Comparison of ENCODE assay signal across 14 mouse cellular contexts in genomic region chrX:42352610-42353254, GRCm38 (mm10).
"Had no signal": no experiment of that assay in that cellular context is flagged by ENCODE, and none has a peak within 500 bp of the region (broad histone marks: within the 10 kb centered on the region; RNA-seq: fewer than 3 reads in every experiment).

No protein-coding gene starts in this region.

- H3K36me3 ChIP-seq: limb, embryonic 10.5 days; liver, embryonic 15.5 days; neural tube, embryonic 12.5 days; stomach, embryonic 15.5 days had no signal

- H3K9ac ChIP-seq: liver, embryonic 15.5 days; neural tube, embryonic 12.5 days; stomach, embryonic 15.5 days had no signal

- ATAC-seq: lung, postnatal 0 days had no signal

- H3K9me3 ChIP-seq: limb, embryonic 10.5 days; liver, embryonic 15.5 days; neural tube, embryonic 12.5 days; stomach, embryonic 15.5 days had no signal

- DNase-seq: kidney, adult 8-10 months; kidney, postnatal 25 days; lung, adult 2 months; lung, postnatal 36 days; right cerebral cortex, postnatal 14 days; thymus, adult 2 months; thymus, postnatal 25 days had no signal

- H3K4me1 ChIP-seq: limb, embryonic 10.5 days; liver, embryonic 15.5 days; neural tube, embryonic 12.5 days; stomach, embryonic 15.5 days had no signal

- H3K4me3 ChIP-seq: left cerebral cortex, adult 2 months; limb, embryonic 10.5 days; liver, embryonic 15.5 days; neural tube, embryonic 12.5 days; stomach, embryonic 15.5 days had no signal

- H3K27me3 ChIP-seq: liver, embryonic 15.5 days; neural tube, embryonic 12.5 days; stomach, embryonic 15.5 days had no signal

- H3K4me2 ChIP-seq: liver, embryonic 11.5 days; liver, embryonic 15.5 days; neural tube, embryonic 12.5 days; stomach, embryonic 15.5 days had no signal

- H3K27ac ChIP-seq: left cerebral cortex, adult 2 months; limb, embryonic 10.5 days; liver, embryonic 15.5 days; neural tube, embryonic 12.5 days; stomach, embryonic 15.5 days had no signal
